Mouse (Mus musculus): ENCODE results near the gene Hoxb13.

Hoxb13 gene

DNA sequence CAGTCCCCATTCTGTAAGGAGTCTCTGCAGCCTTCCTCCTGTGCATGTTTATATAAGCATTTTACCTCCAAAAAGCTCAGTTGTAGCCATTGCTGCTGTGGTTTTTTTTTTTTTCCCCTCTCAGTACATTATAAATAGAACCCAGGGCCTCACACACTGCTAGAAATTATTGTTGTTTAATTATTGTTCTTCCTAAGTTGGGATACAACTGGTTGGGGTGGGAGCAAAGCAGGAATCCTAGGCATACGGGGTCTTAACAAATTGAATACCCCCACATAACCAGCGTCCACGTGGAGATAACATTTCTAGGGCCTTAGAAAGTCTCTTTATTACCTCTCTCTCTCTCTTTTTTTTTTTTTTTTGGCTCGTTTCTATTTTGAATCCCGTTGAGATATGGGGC, 3.0 kb upstream of the Hoxb13 start:
- no peak for DNase-seq

DNA sequence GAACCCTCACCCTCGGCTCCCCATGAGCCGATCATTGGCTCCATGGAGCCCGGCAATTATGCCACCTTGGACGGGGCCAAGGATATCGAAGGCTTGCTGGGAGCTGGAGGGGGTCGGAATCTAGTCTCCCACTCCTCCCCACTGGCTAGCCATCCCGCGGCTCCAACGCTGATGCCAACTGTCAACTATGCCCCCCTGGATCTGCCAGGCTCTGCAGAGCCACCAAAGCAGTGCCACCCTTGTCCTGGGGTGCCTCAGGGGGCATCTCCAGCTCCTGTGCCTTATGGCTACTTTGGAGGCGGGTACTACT, 240 bp downstream of the Hoxb13 start:
- no peak for DNase-seq

DNA sequence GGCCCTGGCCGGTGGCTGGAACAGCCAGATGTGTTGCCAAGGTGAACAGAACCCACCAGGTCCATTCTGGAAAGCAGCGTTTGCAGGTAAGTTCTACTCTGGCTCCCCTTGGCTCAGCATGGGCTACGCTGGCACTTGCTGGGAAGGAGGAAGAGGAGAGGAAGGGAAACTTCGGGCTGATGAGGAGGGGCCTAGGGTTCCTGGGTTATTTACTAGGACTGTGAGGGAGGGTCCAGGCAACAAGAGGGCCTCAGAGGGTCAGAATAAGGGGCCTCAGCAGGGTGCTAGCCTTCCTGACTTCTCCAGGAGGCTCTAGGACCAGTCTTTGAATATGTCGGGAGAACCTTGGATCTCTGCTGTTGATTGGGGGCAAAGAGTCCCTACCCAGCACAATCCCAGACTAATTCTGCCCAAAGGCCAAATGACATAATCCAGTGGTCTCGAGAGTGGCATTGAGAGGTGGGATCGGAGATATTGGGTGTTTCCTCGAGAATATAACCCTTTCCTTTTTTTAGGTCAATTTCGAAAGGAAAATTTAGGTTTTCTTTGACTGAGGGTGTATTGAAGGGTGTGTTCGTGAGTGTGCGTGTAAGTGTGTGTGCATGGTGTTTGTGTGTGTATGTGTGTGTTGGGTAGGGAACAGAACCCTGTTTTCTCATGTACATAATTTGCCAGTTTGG, 985 bp downstream of the Hoxb13 start:
- no peak for DNase-seq

DNA sequence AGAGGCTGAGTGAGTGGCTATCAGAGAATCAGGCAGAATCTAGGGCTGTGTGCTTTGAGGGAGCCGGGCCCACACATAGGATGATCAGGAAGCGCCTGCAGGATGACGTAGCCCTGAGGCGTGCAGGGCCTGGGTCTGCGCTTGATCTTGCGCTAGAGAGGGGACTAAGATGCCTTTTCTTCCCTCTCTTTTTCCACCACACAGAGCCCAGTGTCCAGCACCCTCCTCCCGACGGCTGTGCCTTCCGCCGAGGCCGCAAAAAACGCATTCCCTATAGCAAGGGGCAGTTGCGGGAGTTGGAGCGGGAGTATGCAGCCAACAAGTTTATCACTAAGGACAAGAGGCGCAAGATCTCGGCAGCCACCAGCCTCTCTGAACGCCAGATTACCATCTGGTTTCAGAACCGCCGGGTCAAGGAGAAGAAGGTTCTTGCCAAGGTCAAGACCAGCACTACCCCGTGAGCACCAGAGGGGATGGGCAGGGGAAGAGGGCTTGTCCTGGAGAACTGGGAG, 1.7 kb downstream of the Hoxb13 start:
- DNase-seq: no peak

DNA sequence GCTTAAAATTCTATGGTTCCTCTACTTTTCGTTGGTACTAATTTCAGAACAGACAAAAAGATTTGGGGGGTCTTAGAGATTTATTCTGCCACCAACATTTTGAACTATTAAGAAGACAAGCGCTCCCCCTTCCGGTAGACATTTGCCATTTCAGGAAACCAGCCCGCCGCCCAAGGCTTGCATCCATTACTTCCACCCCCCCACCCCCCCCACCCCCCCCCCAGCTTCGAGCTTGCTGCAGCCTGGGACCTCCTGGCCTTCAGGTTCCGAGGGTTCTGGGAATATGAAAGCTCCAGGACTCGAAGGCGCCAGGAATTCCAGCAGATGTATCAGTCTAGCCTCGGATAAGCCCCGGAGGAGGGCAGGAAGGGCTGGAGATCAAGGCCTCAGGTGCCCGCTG, 4.5 kb downstream of the Hoxb13 start:
- DNase-seq: peak in 1 of 2 experiments; percentile 49

DNA sequence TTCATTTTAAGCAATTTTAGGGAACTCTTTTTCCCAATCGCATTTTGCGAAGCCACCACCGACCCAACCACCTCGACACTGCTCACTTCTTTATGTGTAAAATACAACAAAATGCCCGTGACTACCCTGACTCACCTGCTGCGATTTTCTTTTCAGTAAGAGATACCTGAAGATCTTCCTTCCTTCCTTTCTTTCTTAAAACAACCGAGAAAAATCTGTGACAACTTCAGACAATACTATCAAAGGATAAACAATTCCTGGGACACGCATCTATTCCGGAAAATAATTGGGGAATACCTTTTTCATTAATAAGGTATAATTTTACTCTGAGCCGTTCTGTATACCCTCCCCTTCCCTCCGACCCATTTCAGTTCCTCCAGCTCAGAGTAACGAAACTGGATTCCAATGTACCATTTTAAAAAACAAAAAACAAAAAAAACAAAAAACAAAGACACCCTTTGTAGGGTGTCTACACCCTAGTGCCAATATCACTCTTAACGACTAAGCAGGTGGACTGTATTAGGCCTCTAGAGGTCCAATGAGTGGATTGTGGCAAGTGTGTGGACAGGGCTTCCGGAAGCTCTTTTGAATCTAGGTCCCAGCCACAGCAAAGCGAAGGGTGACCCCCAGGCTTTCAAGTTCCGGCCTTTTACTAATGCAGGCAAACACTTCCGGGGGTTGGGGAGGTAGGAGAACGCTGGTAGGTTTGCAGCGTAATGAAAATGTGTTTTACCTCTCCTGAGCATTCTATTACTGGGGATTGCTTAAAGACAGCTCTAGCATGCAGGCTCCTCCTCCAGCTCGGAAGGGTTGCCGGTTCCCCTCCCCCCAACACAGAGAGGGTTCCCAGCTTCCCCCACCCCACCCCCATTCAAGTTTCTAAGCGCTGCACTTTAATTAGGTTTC, 5.3 kb downstream of the Hoxb13 start:
- no peak for DNase-seq

DNA sequence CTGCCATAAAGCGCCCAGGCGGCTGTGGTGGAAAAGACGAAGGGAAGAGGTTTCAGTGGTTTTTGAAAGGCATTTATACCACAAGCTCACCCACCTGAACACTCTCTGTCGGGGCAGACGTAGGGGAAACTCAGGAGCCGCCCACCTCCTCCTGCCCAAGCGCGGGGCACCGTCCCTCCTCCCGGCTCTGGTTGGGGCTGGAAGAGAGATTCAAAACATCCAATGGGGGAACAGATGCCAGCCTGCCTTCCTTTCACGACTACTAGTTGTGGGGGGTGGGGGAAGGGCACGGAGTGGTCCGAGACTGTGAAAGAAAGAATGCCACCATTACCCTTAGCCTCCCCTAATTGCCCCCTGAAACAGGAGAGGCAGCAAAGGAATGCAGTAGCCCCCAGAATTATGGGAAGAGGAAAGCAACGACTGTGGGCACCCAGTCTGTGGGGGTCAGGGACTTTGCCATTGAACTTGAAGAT, 6.1 kb downstream of the Hoxb13 start:
- no peak for DNase-seq

DNA sequence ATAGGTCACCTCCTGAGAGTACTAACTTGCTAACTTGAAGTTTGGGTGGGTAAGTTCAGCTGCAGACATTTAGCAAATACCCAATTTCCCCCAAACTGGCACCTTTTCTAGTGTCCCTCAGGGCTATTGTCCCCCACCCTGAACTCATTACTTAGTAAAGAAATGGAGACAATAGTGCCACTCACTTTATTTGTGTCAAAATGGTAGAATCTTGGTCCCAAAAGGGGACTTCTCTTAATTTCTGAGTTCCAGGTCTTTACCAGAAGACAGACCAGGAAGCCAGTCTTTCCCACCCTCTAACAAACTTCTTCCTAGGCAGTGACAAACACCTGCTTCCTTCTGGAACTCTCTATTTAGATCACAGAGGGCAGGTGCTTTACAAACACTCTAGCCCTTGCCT, 7.6 kb downstream of the Hoxb13 start:
- no peak for DNase-seq

DNA sequence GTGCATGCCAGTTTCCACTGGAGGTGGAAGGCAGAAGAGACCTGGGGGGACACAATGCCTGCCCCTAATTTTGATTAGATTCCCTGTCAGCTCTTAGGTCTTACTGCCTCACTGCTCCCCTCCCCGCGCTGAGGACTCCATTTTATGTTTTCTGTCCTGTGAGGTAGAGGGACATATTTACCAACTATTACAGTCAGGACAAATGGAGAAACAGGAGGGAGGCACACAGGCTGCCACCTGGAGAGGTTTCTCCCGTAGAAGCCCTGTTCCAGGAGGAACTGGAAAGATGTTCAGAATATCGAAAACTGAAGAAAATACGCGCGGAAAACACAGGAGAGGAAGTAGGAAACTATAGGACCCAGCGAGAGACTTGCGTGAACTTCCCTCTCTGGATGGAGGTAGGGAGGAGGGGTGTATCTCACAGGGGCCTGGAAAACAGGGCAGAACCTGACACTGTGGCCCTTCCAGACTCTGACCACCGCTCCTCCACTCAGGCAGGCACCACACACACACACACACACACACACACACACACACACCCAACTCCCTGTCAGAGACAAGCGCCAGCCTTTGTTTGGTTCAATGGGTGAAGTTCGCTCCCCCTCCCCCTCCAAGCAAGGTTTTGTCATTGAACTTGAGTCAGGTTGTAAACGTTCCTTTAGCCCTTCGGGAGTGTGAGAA, 8.4 kb downstream of the Hoxb13 start:
- no peak for DNase-seq

DNA sequence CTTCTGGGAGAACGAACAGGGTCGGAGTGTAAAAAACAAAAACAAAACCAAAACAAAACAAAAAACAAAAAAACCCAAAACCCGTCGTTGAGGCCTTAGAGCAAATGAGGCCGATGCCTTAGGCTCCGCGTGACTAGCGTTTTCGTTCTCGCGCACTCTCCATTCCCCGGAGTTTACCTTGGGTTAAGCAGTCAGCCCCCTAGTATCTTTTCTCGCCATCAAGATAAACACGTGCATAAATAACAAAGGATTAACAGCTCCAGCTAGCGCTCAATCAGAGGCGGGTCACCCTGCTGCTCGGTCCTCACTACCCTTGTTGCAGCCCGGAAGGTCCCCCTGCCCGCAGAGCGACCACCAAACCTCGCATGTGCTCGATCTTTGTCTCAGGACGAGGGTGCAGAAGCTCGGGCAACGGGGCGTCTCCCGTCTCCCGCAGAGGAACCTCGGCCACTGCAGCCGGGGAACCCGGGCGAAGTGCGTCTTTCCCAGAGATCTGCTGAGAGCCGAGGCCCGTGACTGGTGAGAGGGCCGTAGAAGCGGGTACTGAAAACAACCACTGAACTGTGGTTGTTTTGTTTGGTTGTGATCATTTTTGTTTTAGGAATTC, 9.2 kb downstream of the Hoxb13 start:
- DNase-seq: no peak

DNA sequence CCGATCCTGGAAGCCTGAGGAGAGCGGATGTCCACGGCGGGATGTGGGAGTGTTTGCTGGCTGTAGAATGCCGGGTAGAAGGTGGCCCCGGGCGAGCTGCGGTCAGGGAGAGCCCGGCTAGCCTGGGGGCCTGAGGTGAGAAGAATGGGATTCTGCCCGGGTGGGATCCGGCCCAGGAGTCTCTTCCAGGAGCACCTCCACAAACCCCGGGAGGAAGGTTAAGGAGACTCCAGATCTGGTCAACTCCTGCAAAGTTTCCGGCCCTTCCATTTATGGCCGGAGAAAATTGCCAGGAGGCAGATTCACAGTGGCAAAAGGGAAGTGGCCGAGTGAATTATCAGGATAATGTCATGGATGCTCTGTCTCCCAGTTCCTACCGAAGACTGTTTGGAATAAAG, 9.7 kb downstream of the Hoxb13 start:
- DNase-seq: no peak

DNA sequence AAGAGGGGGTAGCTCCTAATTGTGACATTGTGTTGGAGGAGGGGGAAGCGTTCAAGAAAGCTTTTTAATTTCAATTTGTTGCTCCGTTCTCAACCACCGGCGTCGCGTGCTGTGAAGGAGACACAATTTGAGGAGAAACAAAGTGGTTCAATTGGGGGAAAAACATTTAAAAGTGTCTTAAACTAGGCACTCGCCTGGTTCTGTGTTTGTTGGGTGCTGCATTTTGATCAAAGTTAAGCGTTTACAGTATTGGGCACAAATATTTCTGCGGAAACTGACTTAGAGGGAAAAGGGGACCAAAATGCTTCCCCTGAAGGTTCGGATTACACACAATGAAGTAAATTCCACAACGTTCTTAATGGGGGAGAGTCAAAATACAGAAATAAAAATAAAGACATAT, 10.2 kb downstream of the Hoxb13 start:
- no peak for DNase-seq

DNA sequence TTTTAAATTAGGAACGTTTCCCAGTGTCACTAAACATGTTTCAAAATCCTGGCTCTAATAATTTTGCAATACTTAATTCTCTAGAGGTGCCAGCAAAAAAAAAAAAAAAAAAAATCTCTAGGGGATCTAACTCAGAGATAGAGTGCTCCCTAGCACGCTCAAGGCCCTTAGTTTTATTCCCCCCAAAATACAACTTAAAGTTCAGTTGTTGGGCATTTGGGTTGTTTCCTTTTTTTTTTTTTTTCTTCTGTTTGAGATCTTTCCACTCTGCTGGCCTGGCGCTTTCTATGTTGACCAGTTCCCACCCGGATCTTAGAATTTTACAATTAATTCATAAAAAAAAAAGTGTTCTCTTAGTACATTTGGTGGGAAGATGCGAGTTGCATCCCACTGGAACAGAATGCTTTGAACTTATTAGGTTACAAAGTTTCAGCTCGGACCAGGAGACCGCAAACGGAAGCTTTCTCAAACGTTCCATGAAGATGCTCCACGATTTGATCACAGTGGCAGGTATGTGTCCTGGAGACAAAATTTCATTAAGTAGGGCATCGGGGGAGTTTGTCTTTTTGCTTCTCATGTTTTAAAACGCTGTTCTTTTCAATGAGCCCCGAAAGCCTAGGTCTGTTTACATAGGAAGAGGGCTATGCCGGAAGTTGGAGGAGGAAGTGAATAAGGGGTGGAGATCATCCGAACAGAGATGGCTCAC, 11.5 kb downstream of the Hoxb13 start:
- DNase-seq: no peak

DNA sequence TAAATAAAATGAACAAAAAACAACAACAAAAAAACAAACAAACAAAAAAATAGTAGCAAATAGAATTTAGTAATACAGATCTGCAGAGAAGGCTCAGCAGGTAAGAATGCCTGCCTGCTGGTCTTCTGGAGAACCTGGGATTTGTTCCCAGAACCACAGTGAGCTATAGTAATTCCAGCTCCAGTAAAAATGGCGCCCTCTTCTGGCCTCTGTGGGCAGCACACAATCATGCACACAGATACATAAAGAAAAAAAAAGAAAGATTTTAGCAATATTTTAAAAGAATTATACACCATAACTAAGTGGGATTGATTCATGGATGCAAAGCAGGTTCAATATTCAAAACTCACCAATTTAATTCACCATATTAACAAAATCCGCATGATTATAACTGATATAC, 29.7 kb downstream of the Hoxb13 start:
- DNase-seq: no peak

DNA sequence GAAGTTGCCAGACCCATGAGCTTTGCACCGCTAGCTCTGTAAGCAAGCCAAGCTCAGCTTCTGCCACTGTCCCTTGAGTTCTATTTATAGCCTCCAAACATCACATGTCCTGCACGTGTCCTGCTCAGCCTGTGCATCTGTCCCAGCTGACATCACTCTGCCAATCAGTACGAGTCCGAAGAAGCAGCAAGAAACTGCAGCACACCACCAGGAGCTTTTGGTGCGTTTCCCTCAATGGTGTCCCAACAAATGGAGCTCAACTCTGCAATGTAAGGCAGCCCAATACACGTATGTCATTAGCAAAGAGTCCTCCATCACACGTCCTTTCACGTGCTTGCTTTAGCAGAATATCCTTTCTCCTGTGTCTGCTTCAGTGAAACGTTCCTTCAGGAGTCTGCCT, 33.6 kb downstream of the Hoxb13 start:
- DNase-seq: no peak

DNA sequence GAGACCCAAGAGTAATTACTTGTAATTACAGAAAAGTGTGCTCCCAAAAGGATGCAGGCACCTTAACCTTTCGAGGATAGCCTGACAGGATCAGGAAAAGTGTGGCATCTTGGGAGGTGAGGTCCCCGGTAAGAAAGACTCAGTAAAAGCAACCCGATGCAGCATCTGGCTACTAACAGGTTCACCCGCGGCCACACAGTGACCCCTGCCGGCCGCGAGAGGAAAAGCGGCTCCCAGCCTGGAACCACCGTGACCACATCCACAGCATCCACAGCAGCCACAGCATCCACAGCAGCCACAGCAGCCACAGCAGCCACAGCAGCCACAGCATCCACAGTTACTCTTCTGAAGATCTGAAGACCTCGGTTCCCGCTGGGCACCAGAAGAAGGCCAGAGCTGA, 40.8 kb downstream of the Hoxb13 start:
- peak; percentile 37 to 60 for DNase-seq

DNA sequence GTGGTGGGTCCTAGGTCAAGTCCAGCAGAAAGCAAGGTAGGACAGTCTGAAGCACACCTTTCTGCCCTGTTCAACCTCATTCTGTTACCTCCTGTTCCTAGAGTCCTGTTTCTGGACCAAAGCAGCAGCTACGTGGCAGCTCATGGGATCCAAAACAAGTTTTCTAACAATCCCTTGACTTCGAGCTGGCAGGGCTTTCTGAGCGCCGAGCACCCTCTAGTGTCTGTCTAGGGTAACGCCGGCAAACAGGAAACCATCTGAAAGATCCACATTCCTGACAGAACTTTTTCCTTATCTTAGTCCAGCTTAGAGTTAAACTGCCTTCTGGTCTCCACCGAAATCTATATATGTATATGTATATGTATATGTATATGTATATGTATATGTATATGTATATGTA, 46.1 kb downstream of the Hoxb13 start:
- DNase-seq: peak in 1 of 2 experiments; percentile 60

Data from lung, postnatal 4 days (tissue).